Mouse (Mus musculus) stomach, postnatal 0 days (tissue): ENCODE measurements at regions not wholly inside any gene's neighbourhood (a gene's known extent, or its start where the extent isn't known, plus 50 kb on each side); places are given as distances from the start of the nearest gene placed in this dataset.
"Not testable (repeated sequence)": the region's sequence is repeated elsewhere in the genome, so short reads cannot be mapped to it uniquely, and the experiment has no call there.

Experiments
- ATAC-seq: fragments of 200-750 bp; cut with Nextera tagmentation; 2 replicates; pipeline ENCODE4 v1.8.0; 2017; ENCODE audit not compliant: low FRiP score, low TSS enrichment
- DNase-seq: peaks from one replicate; pipeline ENCODE4 v3.0.0-alpha.2; 2016; ENCODE audit warnings: low spot score
- H3K27ac ChIP-seq: fragments of 300-500 bp; sonication (generic); replicated peaks from 2 replicates; pipeline ENCODE4 v1.5.1; 2014; ENCODE audit warnings: mild to moderate bottlenecking, control low read depth
- H3K27me3 ChIP-seq: fragments of 300-500 bp; sonication (generic); 2 replicates; pipeline ENCODE4 v1.6.1; 2014; ENCODE audit warnings: low read length; ENCODE audit not compliant: control insufficient read depth, insufficient read depth
- H3K36me3 ChIP-seq: fragments of 300-500 bp; sonication (generic); 2 replicates; pipeline ENCODE4 v1.6.1; 2014; ENCODE audit warnings: low read length, mixed read lengths; ENCODE audit not compliant: control insufficient read depth, insufficient read depth
- H3K4me1 ChIP-seq: fragments of 300-500 bp; sonication (generic); replicated peaks from 2 replicates; pipeline ENCODE4 v1.6.1; 2014; ENCODE audit warnings: antibody characterized with exemption; ENCODE audit not compliant: control insufficient read depth, insufficient read depth
- H3K4me2 ChIP-seq: fragments of 300-500 bp; sonication (generic); replicated peaks from 2 replicates; pipeline ENCODE4 v1.6.1; 2014; ENCODE audit warnings: low read depth, mild to moderate bottlenecking, control low read depth, moderate library complexity
- H3K4me3 ChIP-seq: fragments of 300-500 bp; sonication (generic); 2 replicates; pipeline ENCODE4 v1.5.1; 2014; ENCODE audit warnings: low read depth, low read length, control low read depth
- H3K9ac ChIP-seq: fragments of 300-500 bp; sonication (generic); 2 replicates; pipeline ENCODE4 v1.6.1; 2014; ENCODE audit warnings: mild to moderate bottlenecking, low read length, control low read depth, mixed read lengths
- H3K9me3 ChIP-seq: fragments of 300-500 bp; sonication (generic); 2 replicates; pipeline ENCODE4 v1.6.1; 2016; ENCODE audit warnings: low read length; ENCODE audit not compliant: control insufficient read depth
- CTCF ChIP-seq: IDR thresholded peaks from 2 replicates; pipeline ENCODE4 v1.5.1; 2016; ENCODE audit warnings: antibody characterized with exemption, low read depth, mild to moderate bottlenecking, moderate library complexity
- EP300 ChIP-seq: optimal IDR thresholded peaks from 2 replicates; pipeline ENCODE3; 2016; ENCODE audit warnings: antibody characterized with exemption
- WGBS: fragments of 180-500 bp; shearing (Covaris S2); extraction: QIAGEN DNeasy Blood & Tissue Kit; methylation state at CpG from one replicate; pipeline ENCODE4 v1.1.7; 2014; 5-methylcytosine and 5-hydroxymethylcytosine counted together

DNA sequence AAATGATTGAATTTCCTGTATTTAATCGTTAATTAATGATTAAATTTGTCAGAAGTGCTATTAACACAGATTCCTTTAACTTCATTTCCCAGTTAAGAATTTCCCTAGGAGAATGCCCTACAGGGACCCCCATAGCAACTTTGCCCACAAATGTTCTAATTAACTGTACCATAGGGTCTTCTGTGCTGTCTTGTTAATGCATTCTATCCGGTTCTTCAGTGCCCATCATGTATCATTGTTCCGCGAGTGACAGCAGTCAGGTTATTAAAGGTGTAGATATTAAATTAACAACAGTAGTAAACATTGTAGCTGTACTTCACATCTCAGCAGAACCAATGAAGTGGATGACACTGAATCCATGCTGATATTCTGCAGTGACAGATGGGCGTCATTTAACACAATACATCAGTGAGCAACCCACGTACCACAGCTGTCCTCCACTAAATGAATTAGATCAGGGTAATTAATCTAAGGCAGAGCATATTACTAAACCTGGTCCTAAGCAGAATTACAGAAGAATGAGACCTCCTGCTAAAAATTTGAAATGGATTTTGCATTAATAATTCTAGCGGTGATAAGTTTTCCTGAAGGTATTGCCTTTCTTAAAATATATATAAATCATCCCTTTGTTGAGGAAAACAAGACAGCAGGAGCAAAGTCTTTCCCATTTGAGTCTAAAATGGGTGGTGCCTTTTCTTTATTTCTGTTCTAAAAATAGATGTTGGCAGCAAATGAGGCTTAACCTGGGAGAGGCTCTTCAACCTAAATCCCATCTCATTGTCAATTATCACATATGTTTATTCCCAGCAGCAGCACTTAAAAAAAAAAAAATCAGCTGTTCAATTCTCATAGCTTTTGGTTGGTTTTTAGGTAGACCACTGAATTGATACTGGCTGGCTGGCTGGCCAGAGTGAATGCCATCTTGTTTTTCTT lies 872.3 kb downstream of the Nxph1 start:
- Histone ChIP-seq H3K9me3 (no peaks in the 10 kb centered on the region), H3K27ac (no peak overlapping the region), H3K4me2 (no peak overlapping the region), H3K9ac (no peak overlapping the region), H3K36me3 (no peaks in the 10 kb centered on the region), H3K4me3 (no peak overlapping the region), H3K27me3 (no peaks in the 10 kb centered on the region), H3K4me1 (no peaks in the 10 kb centered on the region)
- DNase-seq (no peak), ATAC-seq (no peak)
- 79% methylated on average over 7 of the region's 7 CpGs for WGBS
- TF ChIP-seq EP300 (no peak), CTCF (no peak)

GRCm38 (mm10) chr6:9834884-9835476 lies 886.7 kb downstream of the Nxph1 start:
- Histone ChIP-seq H3K9me3 (no peaks in the 10 kb centered on the region), H3K9ac (no peak overlapping the region), H3K4me2 (no peak overlapping the region), H3K4me3 (no peak overlapping the region), H3K36me3 (no peaks in the 10 kb centered on the region), H3K27ac (no peak overlapping the region), H3K4me1 (no peaks in the 10 kb centered on the region), H3K27me3 (no peaks in the 10 kb centered on the region)
- TF ChIP-seq CTCF: no peak
- no peak for TF ChIP-seq EP300
- no peak for DNase-seq
- ATAC-seq: no peak
- WGBS: 41% methylated on average over 5 of the region's 5 CpGs

- Histone ChIP-seq H3K9ac (no peak overlapping the region), H3K4me2 (no peak overlapping the region), H3K4me1 (no peaks in the 10 kb centered on the region), H3K4me3 (no peak overlapping the region), H3K27me3 (no peaks in the 10 kb centered on the region), H3K36me3 (no peaks in the 10 kb centered on the region), H3K9me3 (no peaks in the 10 kb centered on the region), H3K27ac (no peak overlapping the region)
- ATAC-seq: no peak
- no peak for DNase-seq
- 80% methylated on average over 2 of the region's 2 CpGs for WGBS
- TF ChIP-seq EP300 (no peak), CTCF (no peak)
These were observed 894.2 kb downstream of the Nxph1 start for GRCm38 (mm10) chr6:9842391-9842790.

DNA sequence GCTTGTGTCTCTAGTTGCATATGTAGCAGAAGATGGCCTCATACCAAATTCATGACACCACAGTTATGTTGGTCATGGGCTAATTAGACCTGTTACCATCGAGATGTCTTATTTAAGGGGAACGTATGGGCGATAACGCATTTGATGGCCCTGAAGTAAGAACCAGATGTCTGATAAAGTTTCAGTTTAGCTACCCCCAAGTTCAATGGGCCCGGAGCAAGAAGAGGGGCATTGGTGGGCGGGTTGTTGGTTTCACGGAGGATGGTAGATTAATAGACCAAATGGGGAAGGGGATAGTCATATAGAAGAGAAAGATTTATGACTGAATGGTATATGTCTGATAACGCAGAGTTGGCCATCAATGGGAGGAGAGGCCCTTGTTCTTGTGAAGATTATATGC lies 941.6 kb downstream of the Nxph1 start:
- WGBS: 80% methylated on average over 8 of the region's 8 CpGs
- H3K4me1 ChIP-seq, H3K4me3 ChIP-seq, H3K9me3 ChIP-seq, H3K9ac ChIP-seq, H3K36me3 ChIP-seq, H3K27me3 ChIP-seq, H3K27ac ChIP-seq, DNase-seq, H3K4me2 ChIP-seq: not testable (repeated sequence)
- peak; percentile 100 for ATAC-seq
